Mouse (Mus musculus) right cerebral cortex, postnatal 4 days (tissue): Measurements from ENCODE around the gene Agrp.
"Not testable (repeated sequence)": the region's sequence is repeated elsewhere in the genome, so short reads cannot be mapped to it uniquely, and the experiment has no call there.

ENCODE experiments used
- DNase-seq: peaks from one replicate; pipeline ENCODE4 v3.0.0-alpha.2; 2022

Agrp gene

GRCm38 (mm10) chr8:105596362-105597034, 40.7 kb downstream of the Agrp start:
- peak; percentile 14 for DNase-seq

GRCm38 (mm10) chr8:105594451-105595242, 42.5 kb downstream of the Agrp start:
- no peak for DNase-seq

- no peak for DNase-seq
Measured at GRCm38 (mm10) chr8:105593859-105594258, 43.3 kb downstream of the Agrp start.

GRCm38 (mm10) chr8:105592431-105592830, 44.8 kb downstream of the Agrp start:
- DNase-seq, result no peak

- no peak for DNase-seq
Measured at GRCm38 (mm10) chr8:105579719-105580118, 57.5 kb downstream of the Agrp start.

- no peak for DNase-seq
Measured at GRCm38 (mm10) chr8:105575538-105575937, 61.7 kb downstream of the Agrp start.

GRCm38 (mm10) chr8:105574741-105575140, 62.5 kb downstream of the Agrp start:
- no peak for DNase-seq

- DNase-seq, result peak; percentile 28
Measured at GRCm38 (mm10) chr8:105573427-105573826, 63.8 kb downstream of the Agrp start.

- DNase-seq, result no peak
Measured at GRCm38 (mm10) chr8:105571810-105572209, 65.4 kb downstream of the Agrp start.

- DNase-seq, result peak; percentile 39
Measured at GRCm38 (mm10) chr8:105566703-105567595, 70.2 kb downstream of the Agrp start.

- DNase-seq, result peak; percentile 98
Measured at GRCm38 (mm10) chr8:105565952-105566702, 71.1 kb downstream of the Agrp start, which contains the start of gene Atp6v0d1. Gene Atp6v0d1, minus strand, starts transcription at chr8:105566047.

GRCm38 (mm10) chr8:105565401-105565881, 71.8 kb downstream of the Agrp start:
- no peak for DNase-seq

GRCm38 (mm10) chr8:105564573-105565229, 72.5 kb downstream of the Agrp start:
- DNase-seq, result not testable (repeated sequence)

- no peak for DNase-seq
Measured at GRCm38 (mm10) chr8:105563871-105564270, 73.3 kb downstream of the Agrp start.

GRCm38 (mm10) chr8:105562863-105563262, 74.3 kb downstream of the Agrp start:
- no peak for DNase-seq

GRCm38 (mm10) chr8:105555230-105555629, 82.0 kb downstream of the Agrp start:
- no peak for DNase-seq

GRCm38 (mm10) chr8:105554087-105554486, 83.1 kb downstream of the Agrp start:
- no peak for DNase-seq

GRCm38 (mm10) chr8:105552824-105553223, 84.4 kb downstream of the Agrp start:
- no peak for DNase-seq

GRCm38 (mm10) chr8:105552032-105552431, 85.2 kb downstream of the Agrp start:
- DNase-seq, result no peak

- DNase-seq, result no peak
Measured at GRCm38 (mm10) chr8:105550083-105550482, 87.1 kb downstream of the Agrp start.

- no peak for DNase-seq
Measured at GRCm38 (mm10) chr8:105549506-105549905, 87.7 kb downstream of the Agrp start.
